Mouse (Mus musculus): ENCODE data around the gene Maml3. TPM values are rescaled to one million over a fixed set of nuclear protein-coding genes. Genes with fewer than 3 reads are reported as not detected.

Maml3 gene
- polyA plus RNA-seq, 1 experiment from 2014 or later, result 5.6 TPM

- Histone ChIP-seq H3K27ac (no peak overlapping the region), H3K4me1 (replicated peaks) (peaks cover 38% of the 10 kb centered on the region), H3K36me3 (no peaks in the 10 kb centered on the region), H3K27me3 (ENCODE audit: insufficient read depth, poor library complexity, severe bottlenecking) (no peaks in the 10 kb centered on the region), H3K9me3 (no peaks in the 10 kb centered on the region), H3K4me3 (no peak overlapping the region)
- 94% methylated on average over 2 of the region's 2 CpGs for WGBS
- no peak for DNase-seq (ENCODE audit: low spot score)
These were observed 26.1 kb downstream of the Maml3 start for GRCm38 (mm10) chr3:52078763-52079162.

- peak overlapping the region; percentile 45; the same call in 1 of the 2 replicates for H3K27ac ChIP-seq
- no peak for DNase-seq (ENCODE audit: low spot score)
- 74% methylated on average over 6 of the region's 6 CpGs for WGBS
- no peaks in the 10 kb centered on the region for H3K36me3 ChIP-seq
- peaks cover 66% of the 10 kb centered on the region for H3K4me1 ChIP-seq (replicated peaks)
- H3K27me3 ChIP-seq (ENCODE audit: insufficient read depth, poor library complexity, severe bottlenecking), result no peaks in the 10 kb centered on the region
- no peaks in the 10 kb centered on the region for H3K9me3 ChIP-seq
- no peak overlapping the region for H3K4me3 ChIP-seq
These were observed 30.9 kb downstream of the Maml3 start for GRCm38 (mm10) chr3:52073959-52074358.

- no peaks in the 10 kb centered on the region for H3K27me3 ChIP-seq (ENCODE audit: insufficient read depth, poor library complexity, severe bottlenecking)
- no peak for DNase-seq (ENCODE audit: low spot score)
- H3K4me3 ChIP-seq, result no peak overlapping the region
- peak overlapping the region; percentile 57 for H3K27ac ChIP-seq
- H3K36me3 ChIP-seq, result no peaks in the 10 kb centered on the region
- H3K9me3 ChIP-seq, result no peaks in the 10 kb centered on the region
- H3K4me1 ChIP-seq (replicated peaks), result peaks cover 67% of the 10 kb centered on the region
- WGBS, result 31% methylated on average over 5 of the region's 5 CpGs
These were observed 32.9 kb downstream of the Maml3 start for GRCm38 (mm10) chr3:52071996-52072395.

- peak overlapping the region; percentile 85 for H3K27ac ChIP-seq
- H3K4me3 ChIP-seq, result peak overlapping the region; percentile 49
- H3K27me3 ChIP-seq (ENCODE audit: insufficient read depth, poor library complexity, severe bottlenecking), result no peaks in the 10 kb centered on the region
- DNase-seq (ENCODE audit: low spot score), result no peak
- H3K9me3 ChIP-seq, result no peaks in the 10 kb centered on the region
- peaks cover 74% of the 10 kb centered on the region for H3K4me1 ChIP-seq (replicated peaks)
- no peaks in the 10 kb centered on the region for H3K36me3 ChIP-seq
- 2% methylated on average over 4 of the region's 4 CpGs for WGBS
These were observed 34.8 kb downstream of the Maml3 start for GRCm38 (mm10) chr3:52070163-52070478.

- Histone ChIP-seq H3K27me3 (ENCODE audit: insufficient read depth, poor library complexity, severe bottlenecking) (no peaks in the 10 kb centered on the region), H3K4me3 (peak overlapping the region; percentile 49), H3K4me1 (replicated peaks) (peaks cover 68% of the 10 kb centered on the region), H3K27ac (peak overlapping the region; percentile 85), H3K9me3 (no peaks in the 10 kb centered on the region), H3K36me3 (no peaks in the 10 kb centered on the region)
- peak; percentile 68 for DNase-seq (ENCODE audit: low spot score)
- 9% methylated on average over 25 of the region's 25 CpGs for WGBS
These were observed 35.3 kb downstream of the Maml3 start for GRCm38 (mm10) chr3:52069304-52070162.

GRCm38 (mm10) chr3:52068885-52069284 is 36.0 kb downstream of the Maml3 start:
- no peak overlapping the region for H3K4me3 ChIP-seq
- H3K27me3 ChIP-seq (ENCODE audit: insufficient read depth, poor library complexity, severe bottlenecking), result no peaks in the 10 kb centered on the region
- no peaks in the 10 kb centered on the region for H3K36me3 ChIP-seq
- 0 out of 2 replicates have a peak overlapping the region, but pooled peaks have one; percentile 85 for H3K27ac ChIP-seq
- WGBS, result 62% methylated on average over 3 of the region's 3 CpGs
- peaks cover 63% of the 10 kb centered on the region for H3K4me1 ChIP-seq (replicated peaks)
- DNase-seq (ENCODE audit: low spot score), result no peak
- no peaks in the 10 kb centered on the region for H3K9me3 ChIP-seq

- peaks cover 69% of the 10 kb centered on the region for H3K4me1 ChIP-seq (replicated peaks)
- H3K27ac ChIP-seq, result no peak overlapping the region
- no peak for DNase-seq (ENCODE audit: low spot score)
- H3K27me3 ChIP-seq (ENCODE audit: insufficient read depth, poor library complexity, severe bottlenecking), result no peaks in the 10 kb centered on the region
- WGBS, result 83% methylated on average over 6 of the region's 6 CpGs
- H3K4me3 ChIP-seq, result no peak overlapping the region
- no peaks in the 10 kb centered on the region for H3K9me3 ChIP-seq
- H3K36me3 ChIP-seq, result no peaks in the 10 kb centered on the region
These were observed 37.7 kb downstream of the Maml3 start for GRCm38 (mm10) chr3:52067181-52067580.

- Histone ChIP-seq H3K36me3 (no peaks in the 10 kb centered on the region), H3K4me1 (replicated peaks) (peaks cover 69% of the 10 kb centered on the region), H3K27me3 (ENCODE audit: insufficient read depth, poor library complexity, severe bottlenecking) (no peaks in the 10 kb centered on the region), H3K4me3 (no peak overlapping the region), H3K9me3 (no peaks in the 10 kb centered on the region), H3K27ac (no peak overlapping the region)
- no peak for DNase-seq (ENCODE audit: low spot score)
- WGBS, result 75% methylated on average over 3 of the region's 3 CpGs
These were observed 38.7 kb downstream of the Maml3 start for GRCm38 (mm10) chr3:52066142-52066541.

- H3K27me3 ChIP-seq (ENCODE audit: insufficient read depth, poor library complexity, severe bottlenecking), result no peaks in the 10 kb centered on the region
- peaks cover 58% of the 10 kb centered on the region for H3K4me1 ChIP-seq (replicated peaks)
These were observed 41.6 kb downstream of the Maml3 start for GRCm38 (mm10) chr3:52063261-52063655.

GRCm38 (mm10) chr3:52062389-52063260 is 42.3 kb downstream of the Maml3 start:
- WGBS, result 65% methylated on average over 11 of the region's 11 CpGs
- Histone ChIP-seq H3K4me3 (no peak overlapping the region; the same call in 1 of the 2 replicates), H3K9me3 (no peaks in the 10 kb centered on the region), H3K36me3 (no peaks in the 10 kb centered on the region), H3K4me1 (replicated peaks) (peaks cover 58% of the 10 kb centered on the region), H3K27me3 (ENCODE audit: insufficient read depth, poor library complexity, severe bottlenecking) (no peaks in the 10 kb centered on the region), H3K27ac (peak overlapping the region; percentile 80)
- DNase-seq (ENCODE audit: low spot score), result no peak

More at GRCm38 (mm10) chr3:52063261-52063655, 41.6 kb downstream of the Maml3 start:
- H3K36me3 ChIP-seq, result no peaks in the 10 kb centered on the region
- no peak for DNase-seq (ENCODE audit: low spot score)
- WGBS, result 94% methylated on average over 3 of the region's 3 CpGs
- H3K27ac ChIP-seq, result no peak overlapping the region
- no peak overlapping the region for H3K4me3 ChIP-seq
- H3K9me3 ChIP-seq, result no peaks in the 10 kb centered on the region

- H3K4me1 ChIP-seq (replicated peaks), result peaks cover 57% of the 10 kb centered on the region
- DNase-seq (ENCODE audit: low spot score), result peak; percentile 48
- peak overlapping the region; percentile 80 for H3K27ac ChIP-seq
- WGBS, result 51% methylated on average over 8 of the region's 8 CpGs
- no peaks in the 10 kb centered on the region for H3K36me3 ChIP-seq
- H3K9me3 ChIP-seq, result no peaks in the 10 kb centered on the region
- no peaks in the 10 kb centered on the region for H3K27me3 ChIP-seq (ENCODE audit: insufficient read depth, poor library complexity, severe bottlenecking)
- H3K4me3 ChIP-seq, result no peak overlapping the region
These were observed 43.1 kb downstream of the Maml3 start for GRCm38 (mm10) chr3:52061472-52062388.

- Histone ChIP-seq H3K27me3 (ENCODE audit: insufficient read depth, poor library complexity, severe bottlenecking) (no peaks in the 10 kb centered on the region), H3K4me3 (no peak overlapping the region), H3K36me3 (no peaks in the 10 kb centered on the region), H3K9me3 (no peaks in the 10 kb centered on the region), H3K27ac (no peak overlapping the region), H3K4me1 (replicated peaks) (peaks cover 49% of the 10 kb centered on the region)
- DNase-seq (ENCODE audit: low spot score), result no peak
- 95% methylated on average over 7 of the region's 7 CpGs for WGBS
These were observed 44.0 kb downstream of the Maml3 start for GRCm38 (mm10) chr3:52060886-52061285.

All from hindbrain, embryonic 10.5 days (tissue).